Comparison of ENCODE assay signal across 24 mouse cellular contexts in the genomic region with DNA sequence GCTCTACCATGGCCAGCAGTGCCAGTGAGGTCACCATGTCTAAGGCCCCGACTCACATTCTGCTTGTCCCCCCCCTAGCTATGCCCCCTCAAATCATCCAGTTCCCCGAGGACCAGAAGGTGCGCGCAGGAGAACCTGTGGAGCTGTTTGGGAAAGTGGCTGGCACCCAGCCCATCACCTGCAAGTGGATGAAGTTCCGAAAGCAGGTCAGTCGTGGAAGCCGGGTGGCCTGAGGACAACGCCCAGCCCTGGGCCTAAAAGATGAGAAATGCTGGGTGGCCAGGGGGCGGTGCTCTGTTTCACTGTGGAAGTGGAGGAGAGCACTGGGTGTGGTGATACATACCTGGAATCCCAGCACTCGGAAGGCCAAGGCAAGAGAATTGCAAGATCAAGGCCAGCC.
"Had no signal": no experiment of that assay in that cellular context is flagged by ENCODE, and none has a peak within 500 bp of the region (broad histone marks: within the 10 kb centered on the region; RNA-seq: fewer than 3 reads in every experiment).

No protein-coding gene starts in this region.

- H3K4me2 ChIP-seq: heart, embryonic 13.5 days; heart, embryonic 15.5 days; hindbrain, embryonic 12.5 days; hindbrain, embryonic 14.5 days; intestine, embryonic 15.5 days; limb, embryonic 13.5 days; limb, embryonic 15.5 days; liver, embryonic 12.5 days had no signal

- H3K4me3 ChIP-seq: heart, embryonic 13.5 days; heart, embryonic 15.5 days; hindbrain, embryonic 10.5 days; hindbrain, embryonic 12.5 days; intestine, embryonic 15.5 days; limb, embryonic 13.5 days; limb, embryonic 15.5 days; liver, embryonic 12.5 days had no signal

- H3K9me3 ChIP-seq: heart, embryonic 13.5 days; heart, embryonic 15.5 days; intestine, embryonic 15.5 days; limb, embryonic 15.5 days; liver, embryonic 12.5 days had no signal

- H3K27ac ChIP-seq: hindbrain, embryonic 10.5 days; hindbrain, embryonic 12.5 days; hindbrain, embryonic 14.5 days; intestine, embryonic 15.5 days; limb, embryonic 13.5 days; limb, embryonic 15.5 days; liver, embryonic 12.5 days; liver, embryonic 14.5 days had no signal

- DNase-seq: gastrocnemius, postnatal 10 days; gastrocnemius, postnatal 25 days; heart, postnatal 36 days; kidney, adult 18-20 months; kidney, adult 8-10 months; kidney, postnatal 10 days; kidney, postnatal 25 days; kidney, postnatal 4 days; layer of hippocampus, adult 9-11 months; layer of hippocampus, postnatal 36 days; left cerebral cortex, postnatal 4 days had no signal

- H3K9ac ChIP-seq: heart, embryonic 13.5 days; heart, embryonic 15.5 days; hindbrain, embryonic 12.5 days; hindbrain, embryonic 14.5 days; intestine, embryonic 15.5 days; limb, embryonic 13.5 days; limb, embryonic 15.5 days; liver, embryonic 12.5 days; liver, embryonic 14.5 days had no signal

- H3K36me3 ChIP-seq: heart, embryonic 15.5 days; hindbrain, embryonic 12.5 days had no signal

- ATAC-seq: hindbrain, embryonic 16.5 days; inflammation-experienced regulatory T-cells, adult 6 months; intestine, embryonic 15.5 days; intestine, postnatal 0 days had no signal

- H3K27me3 ChIP-seq: heart, embryonic 15.5 days; hindbrain, embryonic 12.5 days; intestine, embryonic 15.5 days; limb, embryonic 13.5 days; limb, embryonic 15.5 days; liver, embryonic 12.5 days had no signal
